Mouse (Mus musculus): ENCODE measurements around the gene Gabrb1.

GRCm38 (mm10) chr5:71657482-71658114 lies at the start of gene Gabrb1:
- TF ChIP-seq POLR2A (IDR thresholded peaks at IDR 0.05; ENCODE audit: low read depth, low read length) = no peak
- TF ChIP-seq CTCF (IDR thresholded peaks at IDR 0.05; ENCODE audit: borderline replicate concordance, insufficient read depth, low read length) = no peak
